Mouse (Mus musculus) forebrain, embryonic 14.5 days (tissue): ENCODE measurements at regions not wholly inside any gene's neighbourhood (a gene's known extent, or its start where the extent isn't known, plus 50 kb on each side); places are given as distances from the start of the nearest gene placed in this dataset.

Experiments
- ATAC-seq: fragments of 200-750 bp; cut with Nextera tagmentation; 2 replicates; pipeline ENCODE4 v1.8.0; 2017; ENCODE audit warnings: mild to moderate bottlenecking, moderate library complexity
- DNase-seq: peaks from one replicate; pipeline ENCODE4 v3.0.0-alpha.2; 2015; ENCODE audit warnings: low spot score
- H3K27ac ChIP-seq: fragments of 300-500 bp; sonication (generic); 2 replicates; pipeline ENCODE4 v1.5.1; 2014; ENCODE audit warnings: low read depth, mild to moderate bottlenecking, control low read depth, low read length, moderate library complexity
- H3K27me3 ChIP-seq: fragments of 300-500 bp; sonication (generic); replicated peaks from 2 replicates; pipeline ENCODE4 v1.6.1; 2014; ENCODE audit warnings: low read length, control low read depth, mixed read lengths; ENCODE audit not compliant: control insufficient read depth, insufficient read depth
- H3K36me3 ChIP-seq: fragments of 300-500 bp; sonication (generic); 2 replicates; pipeline ENCODE4 v1.6.1; 2014; ENCODE audit warnings: low read length, control low read depth; ENCODE audit not compliant: control insufficient read depth, insufficient read depth
- H3K4me1 ChIP-seq: fragments of 300-500 bp; sonication (generic); 2 replicates; pipeline ENCODE4 v1.6.1; 2014; ENCODE audit warnings: antibody characterized with exemption, low read length, control low read depth; ENCODE audit not compliant: control insufficient read depth, insufficient read depth
- H3K4me2 ChIP-seq: fragments of 300-500 bp; sonication (generic); 2 replicates; pipeline ENCODE4 v1.6.1; 2014; ENCODE audit warnings: mild to moderate bottlenecking, control low read depth, low read length
- H3K4me3 ChIP-seq: fragments of 300-500 bp; sonication (generic); 2 replicates; pipeline ENCODE4 v1.5.1; 2014; ENCODE audit warnings: low read depth, low read length, control low read depth
- H3K9ac ChIP-seq: fragments of 300-500 bp; sonication (generic); 2 replicates; pipeline ENCODE4 v1.6.1; 2014; ENCODE audit warnings: mild to moderate bottlenecking, low read length, control low read depth, moderate library complexity
- H3K9me3 ChIP-seq: fragments of 300-500 bp; sonication (generic); replicated peaks from 2 replicates; pipeline ENCODE4 v1.6.1; 2016; ENCODE audit warnings: low read length, control low read depth, mixed read lengths; ENCODE audit not compliant: control insufficient read depth
- WGBS: fragments of 180-500 bp; shearing (Covaris S2); extraction: QIAGEN DNeasy Blood & Tissue Kit; methylation state at CpG from one replicate; pipeline ENCODE4 v1.1.7; 2014; 5-methylcytosine and 5-hydroxymethylcytosine counted together

GRCm38 (mm10) chr4:80306528-80306927, 527.4 kb upstream of the Tyrp1 start:
- no peaks in the 10 kb centered on the region for H3K9me3 ChIP-seq
- ATAC-seq (no peak), DNase-seq (peak; percentile 29)
- WGBS, result 25% methylated on average over 1 of the region's 1 CpGs
- H3K4me2 ChIP-seq, result no peak overlapping the region
- no peak overlapping the region for H3K9ac ChIP-seq
- H3K27me3 ChIP-seq, result no peaks in the 10 kb centered on the region
- H3K4me1 ChIP-seq, result no peaks in the 10 kb centered on the region
- H3K36me3 ChIP-seq, result no peaks in the 10 kb centered on the region
- no peak overlapping the region for H3K4me3 ChIP-seq
- no peak overlapping the region for H3K27ac ChIP-seq

- ATAC-seq (no peak), DNase-seq (no peak)
- Histone ChIP-seq H3K27me3 (no peaks in the 10 kb centered on the region), H3K4me2 (no peak overlapping the region), H3K36me3 (no peaks in the 10 kb centered on the region), H3K4me1 (no peaks in the 10 kb centered on the region), H3K9me3 (no peaks in the 10 kb centered on the region), H3K9ac (no peak overlapping the region), H3K4me3 (no peak overlapping the region), H3K27ac (no peak overlapping the region)
- whole genome bisulfite sequencing, result 70% methylated on average over 3 of the region's 3 CpGs
Measured at GRCm38 (mm10) chr4:80310620-80311019, 523.3 kb upstream of the Tyrp1 start.

- no peaks in the 10 kb centered on the region for H3K36me3 ChIP-seq
- ATAC-seq (no peak), DNase-seq (no peak)
- H3K9ac ChIP-seq, result no peak overlapping the region
- H3K4me2 ChIP-seq, result no peak overlapping the region
- H3K9me3 ChIP-seq, result no peaks in the 10 kb centered on the region
- no peak overlapping the region for H3K27ac ChIP-seq
- H3K27me3 ChIP-seq, result no peaks in the 10 kb centered on the region
- WGBS, result 90% methylated on average over 4 of the region's 4 CpGs
- no peaks in the 10 kb centered on the region for H3K4me1 ChIP-seq
- H3K4me3 ChIP-seq, result no peak overlapping the region
Measured at GRCm38 (mm10) chr4:80311091-80311490, 522.8 kb upstream of the Tyrp1 start.
